Mouse (Mus musculus) intestine, embryonic 16.5 days (tissue): ENCODE data around the gene Galnt18. TPM values are rescaled to one million over a fixed set of nuclear protein-coding genes. Genes with fewer than 3 reads are reported as not detected.
A peak's percentile ranks its signal among the peaks of the same experiment; 100 is the strongest.

Experiments used
- ATAC-seq: fragments of 200-750 bp; cut with Nextera tagmentation; 2 replicates; pipeline ENCODE4 v1.8.0; 2017; ENCODE audit warnings: moderate TSS enrichment, moderate library complexity
- H3K27ac ChIP-seq: fragments of 300-500 bp; sonication (generic); 2 replicates; pipeline ENCODE4 v1.5.1; 2014; ENCODE audit warnings: mild to moderate bottlenecking, low read length
- H3K27me3 ChIP-seq: fragments of 300-500 bp; sonication (generic); replicated peaks from 2 replicates; pipeline ENCODE4 v1.6.1; 2014; ENCODE audit warnings: low read length, control low read depth, mixed read lengths; ENCODE audit not compliant: control insufficient read depth, insufficient read depth
- H3K36me3 ChIP-seq: fragments of 300-500 bp; sonication (generic); 2 replicates; pipeline ENCODE4 v1.6.1; 2014; ENCODE audit warnings: low read length, control low read depth; ENCODE audit not compliant: control insufficient read depth, insufficient read depth
- H3K4me1 ChIP-seq: fragments of 300-500 bp; sonication (generic); 2 replicates; pipeline ENCODE4 v1.6.1; 2014; ENCODE audit warnings: low read length, control low read depth, mixed read lengths; ENCODE audit not compliant: control insufficient read depth, insufficient read depth
- H3K4me2 ChIP-seq: fragments of 300-500 bp; sonication (generic); 2 replicates; pipeline ENCODE4 v1.6.1; 2014; ENCODE audit warnings: low read depth, low read length, control low read depth
- H3K4me3 ChIP-seq: fragments of 300-500 bp; sonication (generic); 2 replicates; pipeline ENCODE4 v1.5.1; 2014; ENCODE audit warnings: mild to moderate bottlenecking, low read length
- H3K9ac ChIP-seq: fragments of 300-500 bp; sonication (generic); 2 replicates; pipeline ENCODE4 v1.6.1; 2014; ENCODE audit warnings: low read depth, low read length
- H3K9me3 ChIP-seq: fragments of 300-500 bp; sonication (generic); 2 replicates; pipeline ENCODE4 v1.6.1; 2016; ENCODE audit warnings: low read length, control low read depth; ENCODE audit not compliant: control insufficient read depth
- WGBS: fragments of 180-500 bp; shearing (Covaris S2); extraction: QIAGEN DNeasy Blood & Tissue Kit; methylation state at CpG from one replicate; pipeline ENCODE4 v1.1.7; 2014; 5-methylcytosine and 5-hydroxymethylcytosine counted together
- polyA plus RNA-seq: library from polyadenylated mRNA; unstranded; fragments of >200 nt; fragmentation: Nextera tagmentation; extraction: Ambion mirVana; gene quantifications from 2 replicates; pipeline ENCODE4 v1.2.1, GENCODE M21; 2015

The Galnt18 gene
- polyA plus RNA-seq, 1 experiment from 2014 or later, result 17.6 TPM

GRCm38 (mm10) chr7:111637866-111638448 is 141.8 kb downstream of the Galnt18 start:
- Histone ChIP-seq H3K4me3 (no peak overlapping the region), H3K4me2 (no peak overlapping the region), H3K4me1 (0 out of 2 replicates have a peak, but pooled peaks cover 4% of the 10 kb centered on the region), H3K9me3 (no peaks in the 10 kb centered on the region), H3K36me3 (no peaks in the 10 kb centered on the region), H3K9ac (no peak overlapping the region), H3K27me3 (no peaks in the 10 kb centered on the region), H3K27ac (no peak overlapping the region)
- no peak for ATAC-seq
- WGBS, result 82% methylated on average over 2 of the region's 2 CpGs

- WGBS, result 88% methylated on average over 5 of the region's 5 CpGs
- H3K9ac ChIP-seq, result no peak overlapping the region
- H3K4me1 ChIP-seq, result 0 out of 2 replicates have a peak, but pooled peaks cover 4% of the 10 kb centered on the region
- no peaks in the 10 kb centered on the region for H3K9me3 ChIP-seq
- H3K4me2 ChIP-seq, result no peak overlapping the region
- no peak overlapping the region for H3K27ac ChIP-seq
- H3K27me3 ChIP-seq, result no peaks in the 10 kb centered on the region
- no peak for ATAC-seq
- H3K36me3 ChIP-seq, result no peaks in the 10 kb centered on the region
- H3K4me3 ChIP-seq, result no peak overlapping the region
Measured at GRCm38 (mm10) chr7:111636503-111636902, 143.3 kb downstream of the Galnt18 start.

GRCm38 (mm10) chr7:111631265-111631664 is 148.5 kb downstream of the Galnt18 start:
- no peak overlapping the region for H3K4me2 ChIP-seq
- 79% methylated on average over 4 of the region's 4 CpGs for WGBS
- no peak overlapping the region for H3K27ac ChIP-seq
- H3K9me3 ChIP-seq, result no peaks in the 10 kb centered on the region
- no peak overlapping the region for H3K4me3 ChIP-seq
- 0 out of 2 replicates have a peak, but pooled peaks cover 4% of the 10 kb centered on the region for H3K4me1 ChIP-seq
- ATAC-seq, result no peak
- H3K36me3 ChIP-seq, result no peaks in the 10 kb centered on the region
- no peaks in the 10 kb centered on the region for H3K27me3 ChIP-seq
- no peak overlapping the region for H3K9ac ChIP-seq

GRCm38 (mm10) chr7:111626232-111626631 is 153.5 kb downstream of the Galnt18 start:
- Histone ChIP-seq H3K9ac (no peak overlapping the region), H3K36me3 (no peaks in the 10 kb centered on the region), H3K4me1 (no peaks in the 10 kb centered on the region), H3K27me3 (no peaks in the 10 kb centered on the region), H3K4me2 (no peak overlapping the region), H3K4me3 (no peak overlapping the region), H3K27ac (no peak overlapping the region), H3K9me3 (no peaks in the 10 kb centered on the region)
- no peak for ATAC-seq
- WGBS, result 80% methylated on average over 2 of the region's 2 CpGs

GRCm38 (mm10) chr7:111625736-111626135 is 154.0 kb downstream of the Galnt18 start:
- H3K27me3 ChIP-seq, result no peaks in the 10 kb centered on the region
- H3K36me3 ChIP-seq, result no peaks in the 10 kb centered on the region
- no peaks in the 10 kb centered on the region for H3K9me3 ChIP-seq
- no peak overlapping the region for H3K9ac ChIP-seq
- H3K4me3 ChIP-seq, result no peak overlapping the region
- ATAC-seq, result no peak
- no peaks in the 10 kb centered on the region for H3K4me1 ChIP-seq
- WGBS, result 77% methylated on average over 5 of the region's 5 CpGs
- no peak overlapping the region for H3K27ac ChIP-seq
- no peak overlapping the region for H3K4me2 ChIP-seq

- Histone ChIP-seq H3K4me2 (no peak overlapping the region), H3K4me3 (no peak overlapping the region), H3K27ac (no peak overlapping the region), H3K36me3 (no peaks in the 10 kb centered on the region), H3K27me3 (no peaks in the 10 kb centered on the region), H3K4me1 (no peaks in the 10 kb centered on the region), H3K9ac (0 out of 2 replicates have a peak overlapping the region, but pooled peaks have one; percentile 19), H3K9me3 (no peaks in the 10 kb centered on the region)
- 71% methylated on average over 16 of the region's 16 CpGs for WGBS
- ATAC-seq, result no peak
Measured at GRCm38 (mm10) chr7:111616231-111616937, 163.4 kb downstream of the Galnt18 start.

GRCm38 (mm10) chr7:111614471-111614870 is 165.3 kb downstream of the Galnt18 start:
- no peaks in the 10 kb centered on the region for H3K27me3 ChIP-seq

GRCm38 (mm10) chr7:111607476-111607875 is 172.3 kb downstream of the Galnt18 start:
- H3K9ac ChIP-seq, result no peak overlapping the region
- H3K4me1 ChIP-seq, result no peaks in the 10 kb centered on the region
- no peaks in the 10 kb centered on the region for H3K9me3 ChIP-seq
- H3K4me3 ChIP-seq, result no peak overlapping the region
- ATAC-seq, result no peak
- no peaks in the 10 kb centered on the region for H3K36me3 ChIP-seq
- no peaks in the 10 kb centered on the region for H3K27me3 ChIP-seq
- WGBS, result 93% methylated on average over 2 of the region's 2 CpGs
- H3K27ac ChIP-seq, result no peak overlapping the region
- H3K4me2 ChIP-seq, result no peak overlapping the region

More at GRCm38 (mm10) chr7:111614471-111614870, 165.3 kb downstream of the Galnt18 start:
- H3K4me2 ChIP-seq, result no peak overlapping the region
- no peaks in the 10 kb centered on the region for H3K9me3 ChIP-seq
- no peak overlapping the region for H3K4me3 ChIP-seq
- H3K27ac ChIP-seq, result no peak overlapping the region
- H3K9ac ChIP-seq, result no peak overlapping the region
- H3K4me1 ChIP-seq, result no peaks in the 10 kb centered on the region
- 50% methylated on average over 1 of the region's 1 CpGs for WGBS
- no peaks in the 10 kb centered on the region for H3K36me3 ChIP-seq
- no peak for ATAC-seq

- H3K4me1 ChIP-seq, result no peaks in the 10 kb centered on the region
- no peak overlapping the region for H3K4me3 ChIP-seq
- 94% methylated on average over 3 of the region's 3 CpGs for WGBS
- no peaks in the 10 kb centered on the region for H3K27me3 ChIP-seq
- no peak overlapping the region for H3K4me2 ChIP-seq
- no peak for ATAC-seq
- H3K27ac ChIP-seq, result no peak overlapping the region
- no peaks in the 10 kb centered on the region for H3K9me3 ChIP-seq
- H3K36me3 ChIP-seq, result no peaks in the 10 kb centered on the region
- no peak overlapping the region for H3K9ac ChIP-seq
Measured at GRCm38 (mm10) chr7:111606091-111606490, 173.7 kb downstream of the Galnt18 start.
